Mouse (Mus musculus): ENCODE data around the gene Olfr1355.
"Not testable (repeated sequence)": the region's sequence is repeated elsewhere in the genome, so short reads cannot be mapped to it uniquely, and the experiment has no call there.

Gene Olfr1355

GRCm38 (mm10) chr10:78875240-78875639 lies at the start of gene Olfr1355:
Gene Olfr1355 (plus strand): TSS chr10:78875540.
- no peak for DNase-seq

DNA sequence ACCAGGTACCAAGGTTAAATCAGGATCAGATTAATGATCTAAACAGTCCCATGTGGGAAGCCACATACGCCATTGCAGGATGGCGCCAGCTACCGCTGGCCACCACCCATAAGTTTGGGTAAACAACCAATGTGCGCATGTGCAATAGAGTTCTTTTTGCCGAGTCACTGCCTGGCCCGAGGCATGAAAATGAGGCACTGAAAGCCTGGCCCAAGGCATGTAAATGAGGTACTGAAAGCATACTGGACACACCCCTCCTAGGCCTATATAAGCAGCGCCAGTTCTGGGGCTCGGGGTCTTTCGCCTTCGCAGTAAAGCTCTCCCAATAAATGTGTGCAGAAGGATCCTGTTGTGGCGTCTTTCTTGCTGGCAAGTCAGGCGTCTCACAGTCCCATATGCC lies 34.9 kb upstream of the Olfr1355 start:
- not testable (repeated sequence) for DNase-seq

- DNase-seq: no peak
Measured at GRCm38 (mm10) chr10:78852066-78852465, 23.3 kb upstream of the Olfr1355 start, which contains the start of gene Olfr1356. Gene Olfr1356 (minus strand): TSS chr10:78852166.

GRCm38 (mm10) chr10:78912871-78913270 lies 37.5 kb downstream of the Olfr1355 start, which contains the start of gene Olfr1354:
Gene Olfr1354 (plus strand): TSS chr10:78913171.
- not testable (repeated sequence) for DNase-seq
